Mouse (Mus musculus): ENCODE measurements around the gene Tcea2. TPM values are rescaled to one million over a fixed set of nuclear protein-coding genes. Genes with fewer than 3 reads are reported as not detected.

The Tcea2 gene
- total and polyA plus RNA-seq, 3 experiments: 6.6 to 10.1 (median 7.8) TPM

DNA sequence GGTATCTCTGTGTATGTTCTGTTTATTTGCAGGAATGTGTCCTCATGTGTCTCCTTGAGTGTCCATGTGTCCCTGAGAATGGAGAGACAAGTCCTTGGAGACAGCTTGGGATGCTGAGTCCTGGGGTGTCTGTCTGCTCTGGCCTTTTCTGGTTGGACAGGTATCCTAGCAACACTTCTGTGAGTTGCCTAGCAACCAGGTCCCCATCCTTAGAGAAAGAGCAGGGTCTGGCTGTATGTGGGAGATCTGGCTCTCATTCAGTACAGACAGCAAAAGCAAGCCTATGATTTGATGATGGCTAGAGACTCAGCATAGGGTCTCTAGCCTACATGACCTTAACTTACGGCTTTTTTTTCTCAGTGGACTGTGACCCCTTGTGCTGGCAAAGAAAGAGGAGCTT lies 33.6 kb downstream of the Tcea2 start:
- no peak for DNase-seq

DNA sequence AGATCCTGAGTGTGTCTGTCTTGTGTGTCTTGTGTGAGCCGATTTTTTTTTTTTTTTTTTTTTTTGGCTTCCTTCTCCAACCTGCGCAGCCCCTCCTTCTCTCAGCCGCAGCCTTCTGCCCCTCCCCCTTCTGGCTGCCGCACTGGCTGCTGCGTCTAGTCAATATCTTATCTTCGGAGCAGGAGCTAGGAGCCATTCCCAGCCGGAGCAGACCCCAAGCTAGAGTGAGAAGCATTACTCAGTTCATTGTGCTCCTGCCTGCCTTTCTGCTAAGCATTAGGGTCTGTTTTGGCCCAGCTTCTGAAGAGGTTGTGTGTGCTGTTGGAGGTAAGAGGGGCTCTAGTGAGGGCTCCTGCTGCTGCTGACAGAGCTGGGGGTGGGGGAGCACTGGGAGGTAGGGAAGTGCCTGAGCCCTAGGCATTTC lies 34.8 kb downstream of the Tcea2 start, which contains the start of gene Oprl1:
Oprl1 (plus strand) TSS at position 114 of the 424 bp plus-strand sequence.
- DNase-seq: no peak

DNA sequence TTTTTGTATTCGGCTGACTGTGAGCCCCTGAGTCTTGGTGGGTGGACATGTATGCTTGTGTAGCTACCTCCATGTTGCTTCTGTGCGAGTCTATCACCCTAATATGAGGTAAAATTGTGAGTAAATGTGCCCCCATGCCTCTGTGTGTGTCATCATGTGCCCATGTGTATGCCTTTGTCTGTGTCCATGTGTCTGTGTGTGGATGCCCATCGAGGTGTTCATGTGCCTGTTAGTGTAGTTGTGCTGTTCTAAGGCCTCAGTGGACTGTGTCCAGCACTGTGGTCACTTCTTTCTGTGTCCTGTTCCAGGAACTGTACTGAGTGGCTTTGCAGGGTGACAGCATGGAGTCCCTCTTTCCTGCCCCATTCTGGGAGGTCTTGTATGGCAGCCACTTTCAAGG lies 35.3 kb downstream of the Tcea2 start:
- no peak for DNase-seq

DNA sequence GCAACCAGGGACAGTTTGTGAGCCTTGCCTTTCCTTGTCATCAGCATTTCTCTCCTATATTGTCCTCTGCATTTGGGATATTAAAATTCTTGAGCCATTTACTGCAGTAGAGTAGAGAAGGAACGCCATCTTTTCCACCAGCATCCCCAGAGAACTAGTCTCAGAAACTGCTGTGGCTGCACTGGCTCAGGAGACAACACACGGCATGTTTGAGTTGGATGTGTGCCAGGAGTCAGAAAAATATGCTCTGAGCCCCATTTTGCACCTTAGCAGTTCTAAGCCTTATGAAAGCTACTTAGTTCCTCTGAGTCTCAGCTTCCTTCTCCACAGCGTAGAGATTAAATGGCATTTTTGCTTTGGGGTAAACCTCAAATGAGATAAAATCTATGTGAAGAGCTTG lies 36.9 kb downstream of the Tcea2 start:
- DNase-seq: no peak

DNA sequence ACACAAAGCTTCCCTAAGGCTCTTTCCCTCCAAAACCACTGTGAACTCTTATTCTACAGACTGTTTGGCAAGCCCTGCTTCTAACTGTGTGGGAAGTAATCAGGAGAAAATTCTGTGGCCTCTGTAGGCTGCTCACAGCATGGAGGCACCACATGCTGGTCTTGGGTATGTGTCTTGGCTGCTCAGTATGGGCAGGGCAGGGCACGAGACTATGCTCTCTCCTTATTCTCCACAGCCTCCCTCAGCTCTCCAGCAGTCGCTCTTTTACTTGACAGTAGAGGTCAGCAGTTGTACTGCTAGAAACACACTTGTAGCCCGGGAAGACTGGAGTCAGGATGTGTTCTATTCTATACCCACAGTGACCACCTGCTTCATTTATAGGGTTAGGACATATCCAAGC lies 40.0 kb downstream of the Tcea2 start:
- DNase-seq: no peak

DNA sequence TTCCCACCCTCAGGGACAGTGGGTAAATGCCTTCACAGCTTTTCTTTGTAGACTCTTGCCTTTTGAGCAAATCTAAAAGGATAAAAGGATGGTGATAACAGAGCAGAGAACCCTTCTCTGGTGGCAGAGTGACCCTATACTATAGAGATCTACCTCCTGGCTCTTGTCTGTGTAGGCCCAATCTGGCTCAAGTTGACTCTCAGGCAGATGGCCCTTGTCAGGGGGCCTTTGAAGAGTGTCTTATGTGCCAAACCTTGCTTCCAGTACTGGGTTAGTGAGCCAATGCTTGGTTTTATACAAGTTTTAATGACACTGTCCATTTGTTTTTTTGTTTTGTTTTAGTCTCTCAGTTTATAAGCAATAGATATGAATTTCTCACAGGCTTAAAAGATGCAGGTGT lies 41.1 kb downstream of the Tcea2 start:
- DNase-seq: no peak

DNA sequence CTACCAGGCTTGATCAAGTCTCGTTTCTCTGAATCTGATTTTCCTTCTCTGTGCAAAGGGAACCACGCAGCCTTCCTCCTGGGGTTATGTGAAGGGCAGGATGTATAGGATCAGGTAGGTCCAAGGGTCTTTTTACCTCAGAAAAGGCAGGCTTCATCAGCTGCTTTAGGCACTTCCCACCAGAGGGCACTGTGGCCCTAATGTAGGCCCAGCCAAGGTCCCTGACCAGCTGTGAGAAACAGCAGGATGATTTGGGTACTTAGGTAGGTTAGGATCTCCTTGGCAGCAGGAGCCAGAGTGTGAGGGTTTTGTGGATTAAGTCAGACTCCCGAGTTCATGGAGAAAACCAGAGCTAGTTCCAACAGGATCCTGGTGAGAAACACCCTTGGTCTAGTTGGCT lies 42.1 kb downstream of the Tcea2 start:
- DNase-seq: no peak

DNA sequence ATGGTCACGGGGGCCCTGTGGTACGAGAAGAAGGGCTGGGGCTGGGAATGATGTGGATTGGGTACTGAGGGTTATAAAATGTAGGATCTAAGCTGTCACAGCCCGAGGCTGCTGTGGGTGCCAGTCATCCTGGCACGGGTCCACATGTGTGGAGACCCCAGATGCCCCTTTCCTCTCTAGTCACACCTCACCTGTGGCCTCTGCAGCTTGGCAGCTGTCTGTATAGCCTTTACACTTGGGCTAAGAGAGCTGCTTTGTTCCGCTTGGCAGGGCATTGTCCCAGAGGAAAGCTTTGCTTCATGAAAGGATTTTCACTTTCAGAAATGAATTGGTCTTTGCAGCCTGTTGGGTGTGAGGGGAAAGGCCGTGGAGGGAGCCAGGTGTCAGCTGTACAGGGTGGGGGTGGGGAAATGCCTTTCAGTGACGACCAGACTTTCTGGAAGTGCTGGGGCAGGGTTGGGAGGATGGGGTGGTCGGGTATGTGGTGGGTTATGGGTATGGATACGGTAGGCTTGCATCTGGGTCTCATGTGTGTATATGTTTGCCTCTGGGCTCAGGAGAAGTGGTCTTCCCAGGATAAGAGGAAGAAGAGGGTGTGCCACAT lies 47.7 kb downstream of the Tcea2 start:
- DNase-seq: no peak

DNA sequence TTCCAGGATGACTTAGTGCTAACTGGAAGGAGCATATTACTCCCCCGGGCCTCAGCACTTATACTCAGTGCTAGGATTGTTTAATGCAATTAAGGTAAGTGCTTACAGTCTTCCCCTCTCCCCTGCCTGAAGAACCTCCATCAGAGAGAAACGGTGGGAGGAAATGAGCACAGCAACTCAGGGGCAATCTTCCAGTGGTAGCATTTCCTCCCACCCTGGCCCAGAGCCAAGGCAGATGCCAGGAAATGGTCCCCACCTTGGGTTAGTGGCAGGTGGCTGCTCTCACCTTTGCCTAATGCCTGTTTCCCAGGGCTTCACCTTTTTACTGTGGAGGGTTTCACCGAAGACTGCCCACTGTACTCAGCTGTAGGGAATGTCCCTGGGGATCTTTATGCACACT lies 49.9 kb downstream of the Tcea2 start:
- no peak for DNase-seq

Other genes with a start within 250 kb of the Tcea2 start
- 10 to 100 TPM in 1 of 2 experiments, 1 to 10 TPM in 1; 9.5 to 16.3 TPM for gene Zbtb46, start 220.9 kb upstream of the Tcea2 start, total RNA-seq (2021)
- 6.0 and 6.2 TPM in 2 replicates for gene Zbtb46, start 220.9 kb upstream of the Tcea2 start, polyA plus RNA-seq (2012; rRNA removed)
- gene Abhd16b, start 187.1 kb upstream of the Tcea2 start, total RNA-seq (2021): not detected
- not detected in 2 replicates for gene Abhd16b, start 187.1 kb upstream of the Tcea2 start, polyA plus RNA-seq (2012; rRNA removed)
- gene Tpd52l2, start 183.2 kb upstream of the Tcea2 start, total RNA-seq (2021): 100 to 1,000 TPM; 102 to 119 TPM
- 24.0 and 25.2 TPM in 2 replicates for gene Tpd52l2, start 183.2 kb upstream of the Tcea2 start, polyA plus RNA-seq (2012; rRNA removed)
- gene Dnajc5, start 159.8 kb upstream of the Tcea2 start, total RNA-seq (2021): 10 to 100 TPM; 92.3 to 96.0 TPM
- gene Dnajc5, start 159.8 kb upstream of the Tcea2 start, polyA plus RNA-seq (2012; rRNA removed): 35.7 and 36.6 TPM in 2 replicates
- gene Uckl1, start 95.4 kb upstream of the Tcea2 start, total RNA-seq (2021): 10 to 100 TPM; 64.9 to 73.6 TPM
- gene Uckl1, start 95.4 kb upstream of the Tcea2 start, polyA plus RNA-seq (2012; rRNA removed): 165 and 170 TPM in 2 replicates
- gene Prpf6, start 88.4 kb upstream of the Tcea2 start, total RNA-seq (2021): 10 to 100 TPM; 63.0 to 69.0 TPM
- 6.7 and 9.6 TPM in 2 replicates for gene Prpf6, start 88.4 kb upstream of the Tcea2 start, polyA plus RNA-seq (2012; rRNA removed)
- 10 to 100 TPM; 40.9 to 52.7 TPM for gene Zfp512b, start 87.5 kb upstream of the Tcea2 start, total RNA-seq (2021)
- gene Zfp512b, start 87.5 kb upstream of the Tcea2 start, polyA plus RNA-seq (2012; rRNA removed): 69.2 and 72.6 TPM in 2 replicates
- 10 to 100 TPM in 1 of 2 experiments, 1 to 10 TPM in 1; 9.6 to 21.6 TPM for gene Samd10, start 81.1 kb upstream of the Tcea2 start, total RNA-seq (2021)
- gene Samd10, start 81.1 kb upstream of the Tcea2 start, polyA plus RNA-seq (2012; rRNA removed): 41.0 and 44.6 TPM in 2 replicates
- under 1 TPM in 1 of 2 experiments, not detected in 1; 0.55 TPM for gene Gm29797, start 23.3 kb upstream of the Tcea2 start, total RNA-seq (2021)
- gene Gm29797, start 23.3 kb upstream of the Tcea2 start, polyA plus RNA-seq (2012; rRNA removed): 0.47 TPM in 1 of 2 replicates, not detected in the other
- gene Sox18, start 8.7 kb upstream of the Tcea2 start, total RNA-seq (2021): 10 to 100 TPM; 20.3 to 34.7 TPM
- 164 and 223 TPM in 2 replicates for gene Sox18, start 8.7 kb upstream of the Tcea2 start, polyA plus RNA-seq (2012; rRNA removed)
- 10 to 100 TPM; 21.4 to 31.1 TPM for gene Rgs19, start 13.7 kb downstream of the Tcea2 start, total RNA-seq (2021)
- gene Rgs19, start 13.7 kb downstream of the Tcea2 start, polyA plus RNA-seq (2012; rRNA removed): 61.2 and 67.3 TPM in 2 replicates
- not detected for gene Lkaaear1, start 18.1 kb downstream of the Tcea2 start, total RNA-seq (2021)
- not detected in 2 replicates for gene Lkaaear1, start 18.1 kb downstream of the Tcea2 start, polyA plus RNA-seq (2012; rRNA removed)
- gene Oprl1, start 34.7 kb downstream of the Tcea2 start, total RNA-seq (2021): 1 to 10 TPM; 1.0 to 3.7 TPM
- gene Oprl1, start 34.7 kb downstream of the Tcea2 start, polyA plus RNA-seq (2012; rRNA removed): 1.3 and 1.6 TPM in 2 replicates
- 1 to 10 TPM; 2.6 to 5.0 TPM for gene Myt1, start 83.0 kb downstream of the Tcea2 start, total RNA-seq (2021)
- gene Myt1, start 83.0 kb downstream of the Tcea2 start, polyA plus RNA-seq (2012; rRNA removed): 0.91 and 0.99 TPM in 2 replicates
- gene Pcmtd2, start 157.5 kb downstream of the Tcea2 start, total RNA-seq (2021): 10 to 100 TPM; 48.0 to 69.7 TPM
- gene Pcmtd2, start 157.5 kb downstream of the Tcea2 start, polyA plus RNA-seq (2012; rRNA removed): 18.3 and 21.5 TPM in 2 replicates
- gene Polr3k, start 184.0 kb downstream of the Tcea2 start, total RNA-seq (2021): 10 to 100 TPM; 15.8 to 20.1 TPM
- gene Polr3k, start 184.0 kb downstream of the Tcea2 start, polyA plus RNA-seq (2012; rRNA removed): 0.94 and 1.9 TPM in 2 replicates